Mouse (Mus musculus): Measurements from ENCODE around the gene Olfr90. TPM values are rescaled to one million over a fixed set of nuclear protein-coding genes. Genes with fewer than 3 reads are reported as not detected.

The Olfr90 gene
- polyA plus RNA-seq, 1 experiment from 2014 or later: not detected

- H3K4me1 ChIP-seq (replicated peaks; ENCODE audit: control insufficient read depth, insufficient read depth, low read length): peaks cover 7% of the 10 kb centered on the region; the same call in 1 of the 2 replicates
- H3K4me3 ChIP-seq (ENCODE audit: low read depth, low read length): peak overlapping the region; percentile 49
- peak overlapping the region; percentile 45; the same call in 1 of the 2 replicates for H3K9ac ChIP-seq (ENCODE audit: low read depth, low read length)
- ATAC-seq: no peak
- H3K36me3 ChIP-seq (ENCODE audit: control insufficient read depth, insufficient read depth): peaks cover 5% of the 10 kb centered on the region; the same call in 1 of the 2 replicates
- 20% methylated on average over 27 of the region's 27 CpGs for WGBS
- TF ChIP-seq CTCF (IDR thresholded peaks at IDR 0.05; ENCODE audit: low read depth): no peak
- H3K9me3 ChIP-seq (ENCODE audit: control insufficient read depth): no peaks in the 10 kb centered on the region
- H3K4me2 ChIP-seq (replicated peaks; ENCODE audit: low read depth): peak overlapping the region; percentile 89
- no peak overlapping the region for H3K27ac ChIP-seq (ENCODE audit: low read depth, low read length)
- H3K27me3 ChIP-seq (replicated peaks; ENCODE audit: control insufficient read depth, insufficient read depth, low read length): peaks cover 9% of the 10 kb centered on the region; the same call in 1 of the 2 replicates
These were observed 37.4 kb downstream of the Olfr90 start for GRCm38 (mm10) chr17:37050876-37051275.

DNA sequence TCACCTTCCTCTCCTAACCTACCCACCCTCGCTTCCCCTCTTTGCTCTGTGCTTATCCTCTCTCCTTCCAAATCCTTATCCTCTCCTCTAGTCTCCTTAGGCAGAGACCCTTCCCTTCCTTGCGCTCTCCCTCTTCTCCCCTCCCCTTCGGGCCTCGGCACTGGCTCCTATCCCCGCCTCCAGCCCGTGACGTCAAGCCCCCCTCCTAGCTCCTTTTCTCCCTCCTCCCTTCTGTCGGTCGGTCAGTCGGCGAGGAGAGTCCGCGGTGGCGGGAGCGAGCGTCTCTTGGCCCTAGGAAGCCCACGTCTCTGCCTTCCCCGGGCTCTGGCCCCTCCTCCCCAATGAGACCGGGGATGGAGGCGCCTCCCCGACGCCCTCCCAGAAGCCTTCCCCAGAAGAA is 37.9 kb downstream of the Olfr90 start:
- Histone ChIP-seq H3K9ac (ENCODE audit: low read depth, low read length) (peak overlapping the region; percentile 45; the same call in 1 of the 2 replicates), H3K4me3 (ENCODE audit: low read depth, low read length) (peak overlapping the region; percentile 49), H3K9me3 (ENCODE audit: control insufficient read depth) (no peaks in the 10 kb centered on the region), H3K27ac (ENCODE audit: low read depth, low read length) (no peak overlapping the region), H3K4me1 (replicated peaks; ENCODE audit: control insufficient read depth, insufficient read depth, low read length) (peaks cover 7% of the 10 kb centered on the region; the same call in 1 of the 2 replicates), H3K4me2 (replicated peaks; ENCODE audit: low read depth) (peak overlapping the region; percentile 89), H3K27me3 (replicated peaks; ENCODE audit: control insufficient read depth, insufficient read depth, low read length) (peaks cover 9% of the 10 kb centered on the region; the same call in 1 of the 2 replicates), H3K36me3 (ENCODE audit: control insufficient read depth, insufficient read depth) (peaks cover under 1% of the 10 kb centered on the region; the same call in 1 of the 2 replicates)
- peak; percentile 8; the same call in 1 of the 2 replicates for ATAC-seq
- no peak for TF ChIP-seq CTCF (IDR thresholded peaks at IDR 0.05; ENCODE audit: low read depth)
- 4% methylated on average over 22 of the region's 22 CpGs for WGBS

- Histone ChIP-seq H3K9me3 (ENCODE audit: control insufficient read depth) (no peaks in the 10 kb centered on the region), H3K9ac (ENCODE audit: low read depth, low read length) (0 out of 2 replicates have a peak overlapping the region, but pooled peaks have one; percentile 37), H3K36me3 (ENCODE audit: control insufficient read depth, insufficient read depth) (no peaks in the 10 kb centered on the region; the same call in 1 of the 2 replicates), H3K4me1 (replicated peaks; ENCODE audit: control insufficient read depth, insufficient read depth, low read length) (peaks cover 7% of the 10 kb centered on the region; the same call in 1 of the 2 replicates), H3K27ac (ENCODE audit: low read depth, low read length) (no peak overlapping the region), H3K27me3 (replicated peaks; ENCODE audit: control insufficient read depth, insufficient read depth, low read length) (peaks cover 9% of the 10 kb centered on the region; the same call in 1 of the 2 replicates), H3K4me2 (replicated peaks; ENCODE audit: low read depth) (peak overlapping the region; percentile 89), H3K4me3 (ENCODE audit: low read depth, low read length) (peak overlapping the region; percentile 49)
- 9% methylated on average over 39 of the region's 39 CpGs for WGBS
- ATAC-seq: no peak; the same call in 1 of the 2 replicates
- TF ChIP-seq CTCF (IDR thresholded peaks at IDR 0.05; ENCODE audit: low read depth): peak; percentile 77
These were observed 38.6 kb downstream of the Olfr90 start for GRCm38 (mm10) chr17:37049570-37050310.

DNA sequence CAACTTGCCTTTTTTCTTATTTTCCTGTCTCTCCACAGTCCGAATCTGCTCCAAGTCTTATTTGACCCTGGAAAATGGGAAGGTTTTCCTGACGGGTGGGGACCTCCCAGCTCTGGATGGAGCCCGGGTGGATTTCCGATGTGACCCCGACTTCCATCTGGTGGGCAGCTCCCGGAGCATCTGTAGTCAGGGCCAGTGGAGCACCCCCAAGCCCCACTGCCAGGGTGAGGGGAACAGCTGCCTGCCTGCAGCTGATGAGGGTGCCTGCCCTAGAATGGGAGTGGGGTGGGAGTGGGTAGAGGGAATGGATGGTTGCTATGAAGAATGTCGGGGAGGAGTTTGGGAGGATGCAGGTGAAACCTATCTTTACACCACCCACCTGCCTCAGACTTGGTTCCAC is 39.9 kb downstream of the Olfr90 start:
- H3K27me3 ChIP-seq (replicated peaks; ENCODE audit: control insufficient read depth, insufficient read depth, low read length): peaks cover 9% of the 10 kb centered on the region; the same call in 1 of the 2 replicates
- H3K27ac ChIP-seq (ENCODE audit: low read depth, low read length): no peak overlapping the region
- 73% methylated on average over 7 of the region's 7 CpGs for WGBS
- no peaks in the 10 kb centered on the region for H3K9me3 ChIP-seq (ENCODE audit: control insufficient read depth)
- H3K36me3 ChIP-seq (ENCODE audit: control insufficient read depth, insufficient read depth): no peaks in the 10 kb centered on the region
- no peak for TF ChIP-seq CTCF (IDR thresholded peaks at IDR 0.05; ENCODE audit: low read depth)
- H3K4me1 ChIP-seq (replicated peaks; ENCODE audit: control insufficient read depth, insufficient read depth, low read length): peaks cover 7% of the 10 kb centered on the region; the same call in 1 of the 2 replicates
- ATAC-seq: no peak
- no peak overlapping the region for H3K4me3 ChIP-seq (ENCODE audit: low read depth, low read length)
- no peak overlapping the region for H3K4me2 ChIP-seq (replicated peaks; ENCODE audit: low read depth)
- H3K9ac ChIP-seq (ENCODE audit: low read depth, low read length): no peak overlapping the region

- ATAC-seq: no peak
- 35% methylated on average over 3 of the region's 3 CpGs for WGBS
- Histone ChIP-seq H3K27ac (ENCODE audit: low read depth, low read length) (no peak overlapping the region), H3K4me3 (ENCODE audit: low read depth, low read length) (no peak overlapping the region), H3K27me3 (replicated peaks; ENCODE audit: control insufficient read depth, insufficient read depth, low read length) (peaks cover 9% of the 10 kb centered on the region; the same call in 1 of the 2 replicates), H3K4me1 (replicated peaks; ENCODE audit: control insufficient read depth, insufficient read depth, low read length) (peaks cover 7% of the 10 kb centered on the region; the same call in 1 of the 2 replicates), H3K4me2 (replicated peaks; ENCODE audit: low read depth) (no peak overlapping the region), H3K9ac (ENCODE audit: low read depth, low read length) (no peak overlapping the region), H3K9me3 (ENCODE audit: control insufficient read depth) (no peaks in the 10 kb centered on the region), H3K36me3 (ENCODE audit: control insufficient read depth, insufficient read depth) (no peaks in the 10 kb centered on the region)
- peak; percentile 67 for TF ChIP-seq CTCF (IDR thresholded peaks at IDR 0.05; ENCODE audit: low read depth)
These were observed 40.3 kb downstream of the Olfr90 start for GRCm38 (mm10) chr17:37047981-37048380.

GRCm38 (mm10) chr17:37047332-37047976 is 40.8 kb downstream of the Olfr90 start:
- H3K4me3 ChIP-seq (ENCODE audit: low read depth, low read length): no peak overlapping the region
- 37% methylated on average over 19 of the region's 19 CpGs for WGBS
- ATAC-seq: no peak

More at GRCm38 (mm10) chr17:37047332-37047976, 40.8 kb downstream of the Olfr90 start:
- H3K4me1 ChIP-seq (replicated peaks; ENCODE audit: control insufficient read depth, insufficient read depth, low read length): peaks cover 7% of the 10 kb centered on the region; the same call in 1 of the 2 replicates
- peaks cover 9% of the 10 kb centered on the region; the same call in 1 of the 2 replicates for H3K27me3 ChIP-seq (replicated peaks; ENCODE audit: control insufficient read depth, insufficient read depth, low read length)
- H3K36me3 ChIP-seq (ENCODE audit: control insufficient read depth, insufficient read depth): no peaks in the 10 kb centered on the region
- no peak overlapping the region for H3K27ac ChIP-seq (ENCODE audit: low read depth, low read length)
- H3K9me3 ChIP-seq (ENCODE audit: control insufficient read depth): no peaks in the 10 kb centered on the region
- H3K9ac ChIP-seq (ENCODE audit: low read depth, low read length): no peak overlapping the region
- no peak for TF ChIP-seq CTCF (IDR thresholded peaks at IDR 0.05; ENCODE audit: low read depth)
- peak overlapping the region; percentile 97 for H3K4me2 ChIP-seq (replicated peaks; ENCODE audit: low read depth)
